Mouse (Mus musculus) liver, embryonic 13.5 days (tissue): ENCODE measurements around the gene Ttc13. TPM values are rescaled to one million over a fixed set of nuclear protein-coding genes. Genes with fewer than 3 reads are reported as not detected.

Experiments used
- ATAC-seq: fragments of 200-750 bp; cut with Nextera tagmentation; 2 replicates; pipeline ENCODE4 v1.8.0; 2017; ENCODE audit warnings: low read depth, mild to moderate bottlenecking, moderate number of reproducible peaks, moderate library complexity
- DNase-seq: peaks from one replicate; pipeline ENCODE4 v3.0.0; 2022
- H3K27ac ChIP-seq: fragments of 300-500 bp; sonication (generic); 2 replicates; pipeline ENCODE4 v1.5.1; 2015; ENCODE audit warnings: moderate library complexity, mild to moderate bottlenecking, inconsistent platforms
- H3K27me3 ChIP-seq: fragments of 300-500 bp; sonication (generic); 2 replicates; pipeline ENCODE4 v1.6.1; 2015; ENCODE audit warnings: mild to moderate bottlenecking, inconsistent platforms
- H3K36me3 ChIP-seq: fragments of 300-500 bp; sonication (generic); 2 replicates; pipeline ENCODE4 v1.6.1; 2015; ENCODE audit warnings: mild to moderate bottlenecking, inconsistent platforms
- H3K4me1 ChIP-seq: fragments of 300-500 bp; sonication (generic); replicated peaks from 2 replicates; pipeline ENCODE4 v1.6.1; 2015; ENCODE audit warnings: inconsistent platforms
- H3K4me2 ChIP-seq: fragments of 300-500 bp; sonication (generic); 2 replicates; pipeline ENCODE4 v1.6.1; 2015; ENCODE audit warnings: inconsistent platforms, mild to moderate bottlenecking, moderate library complexity
- H3K4me3 ChIP-seq: fragments of 300-500 bp; sonication (generic); replicated peaks from 2 replicates; pipeline ENCODE4 v1.5.1; 2015; ENCODE audit warnings: mild to moderate bottlenecking, inconsistent platforms
- H3K9ac ChIP-seq: fragments of 300-500 bp; sonication (generic); 2 replicates; pipeline ENCODE4 v1.6.1; 2015; ENCODE audit warnings: mild to moderate bottlenecking, inconsistent platforms
- H3K9me3 ChIP-seq: fragments of 300-500 bp; sonication (generic); replicated peaks from 2 replicates; pipeline ENCODE4 v1.6.1; 2016; ENCODE audit warnings: inconsistent platforms
- WGBS: fragments of 180-500 bp; shearing (Covaris S2); methylation state at CpG from one replicate; pipeline ENCODE4 v1.1.7; 2015; ENCODE audit not compliant: insufficient replicate concordance; 5-methylcytosine and 5-hydroxymethylcytosine counted together
- polyA plus RNA-seq: library from polyadenylated mRNA; unstranded; fragments of >200 nt; fragmentation: Nextera tagmentation; extraction: Ambion mirVana; gene quantifications from 2 replicates; pipeline ENCODE4 v1.2.1, GENCODE M21; 2015

Ttc13 gene
- polyA plus RNA-seq, 1 experiment from 2014 or later: 20.6 TPM

GRCm38 (mm10) chr8:124630891-124631290 lies 90.9 kb downstream of the Ttc13 start:
- H3K4me2 ChIP-seq: no peak overlapping the region
- ATAC-seq: no peak
- H3K27me3 ChIP-seq: no peaks in the 10 kb centered on the region

GRCm38 (mm10) chr8:124630489-124630888 lies 91.3 kb downstream of the Ttc13 start:
- no peak overlapping the region for H3K27ac ChIP-seq
- H3K4me2 ChIP-seq: no peak overlapping the region
- H3K27me3 ChIP-seq: no peaks in the 10 kb centered on the region
- no peaks in the 10 kb centered on the region for H3K36me3 ChIP-seq
- 0 out of 2 replicates have a peak, but pooled peaks cover 4% of the 10 kb centered on the region for H3K4me1 ChIP-seq
- no peak overlapping the region for H3K9ac ChIP-seq
- H3K4me3 ChIP-seq: no peak overlapping the region
- H3K9me3 ChIP-seq: no peaks in the 10 kb centered on the region
- DNase-seq (no peak), ATAC-seq (no peak)
- 59% methylated on average over 6 of the region's 6 CpGs for WGBS

More at GRCm38 (mm10) chr8:124630891-124631290, 90.9 kb downstream of the Ttc13 start:
- WGBS: 52% methylated on average over 4 of the region's 4 CpGs
- H3K9me3 ChIP-seq: no peaks in the 10 kb centered on the region
- 0 out of 2 replicates have a peak, but pooled peaks cover 7% of the 10 kb centered on the region for H3K4me1 ChIP-seq
- no peak overlapping the region for H3K27ac ChIP-seq
- H3K9ac ChIP-seq: no peak overlapping the region
- DNase-seq: no peak
- H3K4me3 ChIP-seq: no peak overlapping the region
- peaks cover 3% of the 10 kb centered on the region for H3K36me3 ChIP-seq

- Histone ChIP-seq H3K4me1 (no peaks in the 10 kb centered on the region), H3K9me3 (no peaks in the 10 kb centered on the region), H3K4me2 (no peak overlapping the region), H3K27ac (no peak overlapping the region), H3K4me3 (no peak overlapping the region), H3K36me3 (no peaks in the 10 kb centered on the region), H3K27me3 (no peaks in the 10 kb centered on the region), H3K9ac (no peak overlapping the region)
- WGBS: 60% methylated on average over 9 of the region's 9 CpGs
- DNase-seq: no peak
- ATAC-seq: no peak
These were observed 95.5 kb downstream of the Ttc13 start for GRCm38 (mm10) chr8:124626251-124626650.

Other genes with a start within 250 kb of the Ttc13 start
- gene Cog2, start 201.2 kb downstream of the Ttc13 start, polyA plus RNA-seq: 19.1 and 22.1 TPM in 2 replicates
- gene Agt, start 152.3 kb downstream of the Ttc13 start, polyA plus RNA-seq: 50.2 and 54.9 TPM in 2 replicates
- 0.22 TPM in 1 of 2 replicates, not detected in the other for gene Capn9, start 145.9 kb downstream of the Ttc13 start, polyA plus RNA-seq
- gene 2310022B05Rik, start 58.6 kb downstream of the Ttc13 start, polyA plus RNA-seq: 4.6 and 5.8 TPM in 2 replicates
- gene Arv1, start 156 bp upstream of the Ttc13 start, polyA plus RNA-seq: 8.0 and 8.3 TPM in 2 replicates
- 2.6 and 2.9 TPM in 2 replicates for gene Fam89a, start 29.8 kb upstream of the Ttc13 start, polyA plus RNA-seq
- gene Trim67, start 71.1 kb upstream of the Ttc13 start, polyA plus RNA-seq: 0.03 TPM in 1 of 2 replicates, not detected in the other
- 47.3 and 53.9 TPM in 2 replicates for gene Gnpat, start 141.1 kb upstream of the Ttc13 start, polyA plus RNA-seq
- 28.9 and 35.3 TPM in 2 replicates for gene 2810004N23Rik, start 141.1 kb upstream of the Ttc13 start, polyA plus RNA-seq
- 4.2 and 4.5 TPM in 2 replicates for gene Exoc8, start 175.7 kb upstream of the Ttc13 start, polyA plus RNA-seq
- 6.1 and 7.5 TPM in 2 replicates for gene Sprtn, start 175.9 kb upstream of the Ttc13 start, polyA plus RNA-seq
- gene Egln1, start 227.3 kb upstream of the Ttc13 start, polyA plus RNA-seq: 2.7 TPM in 2 replicates